Mouse (Mus musculus): ENCODE measurements around the gene Fbxl8. TPM values are rescaled to one million over a fixed set of nuclear protein-coding genes. Genes with fewer than 3 reads are reported as not detected.

The Fbxl8 gene
- total and polyA plus RNA-seq, 2 experiments from 2014 or later = 1.2 to 3.1 TPM

- Histone ChIP-seq H3K4me3 (ENCODE audit: low read length) (no peak overlapping the region), H3K9me3 (ENCODE audit: low read length) (no peaks in the 10 kb centered on the region), H3K9ac (replicated peaks; ENCODE audit: low read length) (no peak overlapping the region), H3K4me1 (ENCODE audit: insufficient read depth, low read length) (no peaks in the 10 kb centered on the region), H3K36me3 (ENCODE audit: insufficient read depth, low read length) (peaks cover 41% of the 10 kb centered on the region), H3K27ac (no peak overlapping the region), H3K4me2 (ENCODE audit: low read depth, low read length) (no peak overlapping the region), H3K27me3 (ENCODE audit: insufficient read depth, low read length) (no peaks in the 10 kb centered on the region)
- ATAC-seq (no peak), DNase-seq (ENCODE audit: low spot score) (no peak)
- WGBS = 93% methylated on average over 6 of the region's 6 CpGs
- no peak for TF ChIP-seq CTCF (IDR thresholded peaks at IDR 0.05; ENCODE audit: low read depth)
These were observed 12.5 kb upstream of the Fbxl8 start for GRCm38 (mm10) chr8:105251954-105252353.

DNA sequence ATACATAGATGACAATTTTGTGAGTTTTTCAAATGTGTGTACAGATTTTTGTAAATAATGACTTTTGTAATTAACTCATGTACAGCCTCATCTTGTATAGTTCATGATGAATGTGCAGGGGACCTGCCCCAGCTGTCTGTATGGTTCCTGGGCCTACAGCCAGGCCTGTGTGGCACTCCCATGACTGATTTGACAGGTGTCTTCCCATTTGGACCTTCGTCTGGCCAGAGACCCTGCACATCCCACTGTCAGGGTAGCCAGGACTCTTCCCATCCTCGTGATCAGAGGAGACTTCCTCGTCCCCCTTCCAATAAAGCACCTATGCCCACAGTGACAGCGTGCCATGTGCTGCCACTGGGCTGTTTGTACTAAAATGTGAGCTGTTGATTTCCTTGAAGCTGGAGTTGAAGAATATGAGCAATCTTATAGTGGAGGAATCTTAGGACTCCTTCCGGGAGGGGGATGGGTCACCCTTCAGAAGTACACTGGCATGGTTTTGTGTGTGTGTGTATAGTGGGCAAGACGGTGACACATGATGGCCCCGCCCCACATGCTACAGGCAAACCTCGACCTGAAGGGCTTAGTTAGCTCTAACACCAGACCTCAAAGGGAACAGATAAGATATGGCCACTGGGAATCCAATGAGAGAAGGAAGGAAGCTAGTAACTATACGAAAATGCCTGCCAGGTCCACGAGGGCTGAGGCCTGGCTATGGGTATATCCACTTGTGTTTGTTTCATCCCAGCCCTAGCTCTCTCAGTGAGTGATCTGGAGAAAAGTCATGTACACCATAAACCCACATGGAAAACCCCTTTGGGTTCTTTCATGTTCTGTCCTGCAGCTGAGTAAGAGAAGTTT lies 11.5 kb upstream of the Fbxl8 start:
- Histone ChIP-seq H3K4me3 (ENCODE audit: low read length) (no peak overlapping the region), H3K4me1 (ENCODE audit: insufficient read depth, low read length) (no peaks in the 10 kb centered on the region), H3K4me2 (ENCODE audit: low read depth, low read length) (no peak overlapping the region), H3K27ac (no peak overlapping the region), H3K9ac (replicated peaks; ENCODE audit: low read length) (no peak overlapping the region), H3K9me3 (ENCODE audit: low read length) (no peaks in the 10 kb centered on the region), H3K27me3 (ENCODE audit: insufficient read depth, low read length) (peaks cover 7% of the 10 kb centered on the region; the same call in 1 of the 2 replicates), H3K36me3 (ENCODE audit: insufficient read depth, low read length) (peaks cover 37% of the 10 kb centered on the region)
- ATAC-seq (no peak), DNase-seq (ENCODE audit: low spot score) (no peak)
- TF ChIP-seq CTCF (IDR thresholded peaks at IDR 0.05; ENCODE audit: low read depth) = no peak
- WGBS = 88% methylated on average over 10 of the region's 10 CpGs

DNA sequence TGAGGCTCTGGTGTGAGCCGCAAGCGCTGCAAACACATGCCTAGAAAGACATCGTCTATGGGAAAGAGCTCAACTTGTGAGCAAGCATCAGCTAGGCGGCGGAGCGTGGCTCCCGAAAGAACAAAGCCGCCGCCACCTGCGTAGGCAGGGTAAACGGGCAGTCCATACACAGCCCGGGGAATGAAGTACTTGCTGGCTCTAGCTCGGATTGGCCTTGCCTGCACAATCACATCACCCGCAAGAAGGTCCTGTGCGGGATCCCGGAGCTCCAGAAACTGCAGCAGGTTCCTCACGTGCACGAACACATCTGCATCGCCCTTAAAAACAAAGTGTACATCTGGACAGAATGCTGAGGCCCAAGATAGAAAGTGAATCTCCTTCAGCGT lies 10.7 kb upstream of the Fbxl8 start:
- Histone ChIP-seq H3K27me3 (ENCODE audit: insufficient read depth, low read length) (peaks cover 9% of the 10 kb centered on the region; the same call in 1 of the 2 replicates), H3K4me3 (ENCODE audit: low read length) (peak overlapping the region; percentile 61), H3K9me3 (ENCODE audit: low read length) (no peaks in the 10 kb centered on the region), H3K4me1 (ENCODE audit: insufficient read depth, low read length) (no peaks in the 10 kb centered on the region), H3K27ac (peak overlapping the region; percentile 54; the same call in 1 of the 2 replicates), H3K9ac (replicated peaks; ENCODE audit: low read length) (peak overlapping the region; percentile 68; the same call in 1 of the 2 replicates), H3K4me2 (ENCODE audit: low read depth, low read length) (peak overlapping the region; percentile 99), H3K36me3 (ENCODE audit: insufficient read depth, low read length) (peaks cover 35% of the 10 kb centered on the region)
- 35% methylated on average over 20 of the region's 20 CpGs for WGBS
- DNase-seq (ENCODE audit: low spot score) (no peak), ATAC-seq (peak; percentile 43)
- TF ChIP-seq CTCF (IDR thresholded peaks at IDR 0.05; ENCODE audit: low read depth) = no peak

DNA sequence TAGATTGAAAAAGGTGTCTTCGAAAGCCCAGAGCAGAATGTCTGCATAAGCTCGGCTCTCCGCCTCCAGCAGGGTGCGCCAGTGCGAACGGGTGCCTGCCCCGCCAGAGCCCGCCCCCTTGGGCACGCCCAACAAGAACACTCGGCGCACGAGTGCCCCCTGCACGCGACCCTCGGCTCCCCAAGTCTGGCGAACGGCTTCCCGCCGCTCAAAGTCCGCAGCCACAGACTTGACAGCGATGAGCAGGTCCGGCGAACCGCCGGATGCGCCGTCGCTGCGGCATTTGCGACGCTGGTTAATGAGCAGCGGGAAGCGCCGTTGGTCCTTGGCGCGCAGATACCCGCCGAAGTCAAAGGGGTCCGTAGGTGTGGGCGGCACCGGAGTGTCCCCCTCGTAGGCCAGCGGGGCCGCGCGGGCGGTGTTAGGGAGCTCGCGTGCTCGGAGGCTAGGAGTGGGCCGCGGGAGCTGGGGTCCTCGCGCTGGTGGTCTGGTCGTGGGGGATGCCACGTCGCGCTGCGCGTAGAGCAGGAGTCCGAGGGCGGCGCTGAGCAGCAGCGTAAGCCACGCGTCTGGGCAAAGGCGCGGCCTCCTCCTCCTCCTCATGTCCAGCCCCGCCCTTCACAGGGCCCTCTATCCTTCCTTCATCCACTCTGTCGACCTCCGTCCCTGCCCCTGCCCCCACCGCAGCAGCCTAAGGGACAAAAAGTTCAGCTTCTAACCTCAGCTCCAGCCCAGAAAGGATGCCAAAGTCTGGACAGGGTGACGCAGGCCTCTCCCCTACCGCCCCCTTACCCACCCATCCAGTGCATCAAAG lies 10.1 kb upstream of the Fbxl8 start:
- Histone ChIP-seq H3K4me1 (ENCODE audit: insufficient read depth, low read length) (peaks cover 4% of the 10 kb centered on the region; the same call in 1 of the 2 replicates), H3K27ac (peak overlapping the region; percentile 76), H3K4me2 (ENCODE audit: low read depth, low read length) (peak overlapping the region; percentile 99), H3K27me3 (ENCODE audit: insufficient read depth, low read length) (peaks cover 9% of the 10 kb centered on the region; the same call in 1 of the 2 replicates), H3K4me3 (ENCODE audit: low read length) (peak overlapping the region; percentile 61), H3K9ac (replicated peaks; ENCODE audit: low read length) (peak overlapping the region; percentile 68), H3K9me3 (ENCODE audit: low read length) (no peaks in the 10 kb centered on the region), H3K36me3 (ENCODE audit: insufficient read depth, low read length) (peaks cover 29% of the 10 kb centered on the region)
- TF ChIP-seq CTCF (IDR thresholded peaks at IDR 0.05; ENCODE audit: low read depth) = peak; percentile 84
- ATAC-seq (peak; percentile 85), DNase-seq (ENCODE audit: low spot score) (peak; percentile 94)
- under 1% methylated on average over 63 of the region's 74 CpGs for WGBS

GRCm38 (mm10) chr8:105254966-105255350 lies 9.5 kb upstream of the Fbxl8 start, which contains the start of gene B3gnt9:
Gene B3gnt9, minus strand, starts transcription at chr8:105255153.
- peak; percentile 30; the same call in 1 of the 2 replicates for ATAC-seq

GRCm38 (mm10) chr8:105257318-105258114 lies 6.9 kb upstream of the Fbxl8 start:
- TF ChIP-seq CTCF (IDR thresholded peaks at IDR 0.05; ENCODE audit: low read depth) = no peak
- Histone ChIP-seq H3K9me3 (ENCODE audit: low read length) (no peaks in the 10 kb centered on the region), H3K4me1 (ENCODE audit: insufficient read depth, low read length) (peaks cover 10% of the 10 kb centered on the region), H3K4me2 (ENCODE audit: low read depth, low read length) (no peak overlapping the region), H3K27me3 (ENCODE audit: insufficient read depth, low read length) (peaks cover 16% of the 10 kb centered on the region; the same call in 1 of the 2 replicates), H3K36me3 (ENCODE audit: insufficient read depth, low read length) (0 out of 2 replicates have a peak, but pooled peaks cover 3% of the 10 kb centered on the region), H3K27ac (no peak overlapping the region), H3K9ac (replicated peaks; ENCODE audit: low read length) (no peak overlapping the region), H3K4me3 (ENCODE audit: low read length) (no peak overlapping the region)
- DNase-seq (ENCODE audit: low spot score) (no peak), ATAC-seq (no peak)
- WGBS = 73% methylated on average over 7 of the region's 7 CpGs

More at GRCm38 (mm10) chr8:105254966-105255350, 9.5 kb upstream of the Fbxl8 start, which contains the start of gene B3gnt9:
- Histone ChIP-seq H3K9ac (replicated peaks; ENCODE audit: low read length) (peak within 1 kb of the TSS; percentile 68), H3K4me2 (ENCODE audit: low read depth, low read length) (peak within 1 kb of the TSS; percentile 99), H3K36me3 (ENCODE audit: insufficient read depth, low read length) (peaks cover 23% of the 10 kb centered on the region), H3K4me1 (ENCODE audit: insufficient read depth, low read length) (peaks cover 10% of the 10 kb centered on the region), H3K27me3 (ENCODE audit: insufficient read depth, low read length) (peaks cover 9% of the 10 kb centered on the region; the same call in 1 of the 2 replicates), H3K9me3 (ENCODE audit: low read length) (no peaks in the 10 kb centered on the region), H3K27ac (peak within 1 kb of the TSS; percentile 76), H3K4me3 (ENCODE audit: low read length) (peak within 1 kb of the TSS; percentile 61)
- TF ChIP-seq CTCF (IDR thresholded peaks at IDR 0.05; ENCODE audit: low read depth) = no peak
- DNase-seq (ENCODE audit: low spot score) = peak; percentile 38
- 1% methylated on average over 14 of the region's 14 CpGs for WGBS

Data from hindbrain, postnatal 0 days (tissue).